Mouse (Mus musculus): ENCODE results near the gene Tmem186.

The Tmem186 gene

DNA sequence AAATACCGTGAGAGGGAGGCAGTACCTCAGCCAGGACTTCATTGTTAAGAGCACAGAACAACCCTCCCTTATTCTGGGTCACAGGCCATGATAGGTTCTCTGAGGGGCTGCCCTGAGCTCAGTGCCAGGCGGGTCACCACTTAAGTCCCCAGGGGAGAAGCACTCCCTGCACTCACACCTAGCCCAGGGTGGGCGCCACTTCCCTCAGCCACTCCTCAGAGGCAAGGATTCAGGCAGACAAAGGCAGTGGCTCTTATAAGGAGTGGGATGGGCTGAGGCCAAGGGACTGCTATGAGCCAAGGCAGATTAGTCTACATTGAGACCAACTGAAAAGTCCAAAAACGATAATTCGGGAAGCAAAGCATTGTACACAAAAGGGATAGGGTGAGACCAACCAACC is 27.9 kb upstream of the Tmem186 start:
- DNase-seq = no peak

- peak; percentile 44 for DNase-seq
These were observed 26.4 kb upstream of the Tmem186 start for GRCm38 (mm10) chr16:8663606-8664539.

- no peak for DNase-seq
These were observed 25.5 kb upstream of the Tmem186 start for GRCm38 (mm10) chr16:8663022-8663421.

DNA sequence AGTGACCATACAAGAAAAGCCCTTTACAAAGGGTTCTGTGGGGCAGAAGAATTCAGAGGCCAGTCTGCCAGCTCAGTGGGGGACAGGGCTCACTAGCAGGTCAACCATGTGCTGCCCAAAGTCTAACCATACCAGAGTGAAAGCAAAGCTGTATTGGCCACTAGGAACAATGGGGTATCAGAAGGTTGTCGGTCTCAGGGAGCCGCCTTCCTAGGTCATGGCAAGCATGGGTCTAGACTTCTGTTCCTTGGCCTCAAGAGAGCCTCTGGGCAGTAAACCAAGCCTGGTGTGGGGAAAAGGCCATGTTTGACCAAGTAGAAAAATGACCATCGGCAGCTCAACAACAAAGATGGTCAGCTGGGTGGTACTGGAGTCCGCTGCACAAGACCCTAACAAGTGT is 21.3 kb upstream of the Tmem186 start:
- no peak for DNase-seq

GRCm38 (mm10) chr16:8658349-8658748 is 20.8 kb upstream of the Tmem186 start:
- no peak for DNase-seq

GRCm38 (mm10) chr16:8656256-8656655 is 18.7 kb upstream of the Tmem186 start:
- no peak for DNase-seq

GRCm38 (mm10) chr16:8655599-8655998 is 18.1 kb upstream of the Tmem186 start:
- no peak for DNase-seq

DNA sequence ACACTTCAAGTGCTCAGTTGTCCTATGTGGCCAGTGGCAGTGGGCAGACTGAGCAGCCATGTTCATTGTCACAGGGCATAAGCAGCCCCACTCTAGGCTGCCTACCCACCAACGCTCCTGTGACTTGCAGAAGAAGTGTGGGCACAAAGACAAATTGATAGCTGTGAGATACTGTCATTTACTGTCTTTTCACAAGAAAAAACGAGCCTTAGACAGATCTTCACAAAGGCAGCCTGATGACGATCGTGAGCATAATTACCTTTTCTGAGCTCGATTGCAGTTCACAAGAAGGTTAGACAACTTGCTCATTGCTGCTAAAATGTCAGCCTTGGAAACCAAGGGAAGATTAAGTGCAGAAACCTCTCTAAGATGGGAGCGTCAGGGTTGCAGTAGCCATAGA is 17.6 kb upstream of the Tmem186 start:
- no peak for DNase-seq

DNA sequence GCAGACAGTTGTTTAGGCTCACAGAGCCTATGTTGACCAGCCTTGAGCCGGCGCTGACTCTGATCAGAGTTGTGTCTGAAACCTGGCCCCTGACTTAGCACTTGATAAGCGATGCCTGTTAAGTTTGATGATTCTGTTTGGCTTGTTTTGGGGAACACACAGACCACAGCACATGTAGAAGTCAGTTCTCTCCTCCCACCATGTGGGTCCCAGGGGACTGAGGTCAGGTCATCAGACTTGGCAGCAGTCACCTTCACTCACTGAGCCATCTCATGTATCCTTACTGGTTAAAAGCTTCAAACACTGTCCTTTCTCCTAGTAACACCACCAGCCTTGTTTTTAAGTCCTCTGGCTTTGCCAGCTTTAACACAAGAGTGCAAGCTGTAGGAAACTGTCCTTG is 12.5 kb upstream of the Tmem186 start:
- no peak for DNase-seq

DNA sequence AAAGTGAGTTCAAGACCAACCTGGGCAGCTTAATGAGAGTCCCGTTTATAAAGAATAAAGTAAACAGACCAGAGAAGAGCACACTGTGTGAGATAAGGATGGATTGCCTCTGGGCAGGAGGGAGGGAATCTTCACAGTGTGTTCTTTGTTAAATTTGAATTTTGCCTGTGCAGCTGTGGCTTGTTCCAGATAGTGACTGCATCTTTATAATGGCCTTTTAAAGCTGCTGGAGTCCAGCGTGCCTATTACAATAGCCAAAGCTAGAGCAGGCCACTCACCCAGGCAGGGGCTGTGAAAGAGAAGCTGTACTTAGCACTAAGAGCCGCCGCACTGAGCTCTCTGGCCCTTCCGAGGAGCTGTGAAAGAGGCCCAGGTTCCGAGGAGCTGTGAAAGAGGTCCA is 8.0 kb upstream of the Tmem186 start:
- DNase-seq = no peak

- DNase-seq = no peak
These were observed 6.3 kb upstream of the Tmem186 start for GRCm38 (mm10) chr16:8643855-8644254.

DNA sequence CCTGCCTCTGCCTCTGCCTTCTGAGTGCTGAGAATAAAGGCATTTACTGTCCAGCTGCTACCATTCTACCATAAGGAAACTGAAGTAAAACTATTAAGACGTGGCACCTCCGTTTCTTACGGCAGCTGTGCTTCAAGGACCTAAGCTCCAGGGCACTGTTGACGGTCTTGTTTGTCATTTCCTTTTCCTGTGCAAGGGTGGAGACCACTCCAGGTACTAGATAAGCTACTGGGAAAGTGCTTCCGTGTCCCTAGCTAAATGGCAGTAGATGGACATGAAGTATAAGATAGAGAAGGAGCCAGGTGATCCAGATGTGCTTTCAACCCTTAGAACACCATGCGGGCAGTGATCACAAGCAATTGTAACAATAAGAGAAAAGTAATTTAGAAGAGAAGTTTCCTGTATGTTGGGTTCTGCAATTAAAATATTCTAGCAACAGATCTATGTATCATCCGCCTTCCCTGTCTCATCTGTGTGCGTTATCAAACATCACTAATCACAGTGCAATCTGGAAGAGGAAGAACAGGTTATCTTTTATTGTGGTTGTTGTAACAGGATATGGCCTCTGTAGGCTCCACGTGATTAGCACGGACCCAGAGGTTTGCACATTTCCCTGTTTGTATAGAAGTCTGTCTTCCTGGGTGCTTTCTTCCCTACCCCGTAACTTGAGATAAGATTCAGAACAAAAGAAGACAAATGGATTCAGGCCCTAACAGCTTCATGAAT is 2.1 kb upstream of the Tmem186 start:
- DNase-seq = no peak

DNA sequence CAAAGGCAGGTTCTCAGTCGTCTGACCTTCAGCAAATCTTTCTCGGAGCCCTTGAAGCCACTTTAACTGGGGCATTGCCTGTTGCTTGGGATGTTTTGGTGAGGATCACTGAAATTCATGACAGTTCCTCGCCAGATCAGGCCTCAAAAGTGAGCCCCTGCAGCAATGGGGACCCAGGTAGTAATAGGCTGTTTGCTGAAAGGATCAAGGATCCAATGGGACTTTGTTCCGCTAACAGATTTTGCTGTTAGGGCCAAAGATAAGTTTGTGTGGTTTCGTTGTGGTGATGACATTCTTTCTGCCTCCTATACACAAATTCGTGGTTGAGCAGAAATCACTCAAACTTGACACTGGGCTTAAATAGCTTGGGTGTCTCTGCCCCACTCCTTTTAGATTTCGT is 619 bp upstream of the Tmem186 start:
- DNase-seq = no peak

DNA sequence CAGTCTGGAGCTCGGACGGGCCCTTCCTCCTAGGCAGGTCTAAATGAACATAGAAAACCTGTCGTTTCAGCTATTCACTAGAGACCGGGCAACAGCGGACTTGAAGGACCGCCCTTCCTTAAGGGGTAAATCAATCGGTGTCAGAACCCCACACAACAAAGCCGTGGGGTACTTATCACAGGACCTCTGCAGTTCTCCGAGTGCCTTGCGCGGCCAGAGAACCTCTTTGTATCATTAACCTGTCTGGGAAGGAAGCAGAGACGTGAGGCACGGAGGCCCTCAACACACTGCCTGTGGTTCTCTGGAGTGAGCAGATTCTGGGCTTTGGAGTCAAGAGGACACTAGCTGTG is 670 bp downstream of the Tmem186 start:
- no peak for DNase-seq

DNA sequence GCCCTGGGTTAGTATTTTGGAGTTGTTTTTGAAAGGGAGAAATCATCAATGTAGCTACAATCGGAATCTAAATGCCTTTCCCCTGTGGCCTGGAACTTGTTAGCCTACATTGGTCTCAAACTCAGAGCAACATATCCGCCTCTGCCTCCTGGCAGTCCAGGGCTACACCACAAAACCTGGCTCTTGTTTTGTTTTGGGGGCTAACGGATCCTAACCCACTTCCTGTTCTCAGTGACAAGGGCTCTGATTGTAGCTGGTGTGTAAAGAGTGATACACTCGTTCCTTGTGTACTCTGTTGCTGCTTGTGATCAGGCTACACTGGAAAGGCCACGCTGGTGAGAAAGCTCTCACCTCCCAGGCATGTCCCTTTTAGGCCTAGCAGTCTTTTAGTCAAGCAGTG is 6.1 kb downstream of the Tmem186 start:
- DNase-seq = no peak

GRCm38 (mm10) chr16:8630419-8630818 is 7.1 kb downstream of the Tmem186 start:
- no peak for DNase-seq

DNA sequence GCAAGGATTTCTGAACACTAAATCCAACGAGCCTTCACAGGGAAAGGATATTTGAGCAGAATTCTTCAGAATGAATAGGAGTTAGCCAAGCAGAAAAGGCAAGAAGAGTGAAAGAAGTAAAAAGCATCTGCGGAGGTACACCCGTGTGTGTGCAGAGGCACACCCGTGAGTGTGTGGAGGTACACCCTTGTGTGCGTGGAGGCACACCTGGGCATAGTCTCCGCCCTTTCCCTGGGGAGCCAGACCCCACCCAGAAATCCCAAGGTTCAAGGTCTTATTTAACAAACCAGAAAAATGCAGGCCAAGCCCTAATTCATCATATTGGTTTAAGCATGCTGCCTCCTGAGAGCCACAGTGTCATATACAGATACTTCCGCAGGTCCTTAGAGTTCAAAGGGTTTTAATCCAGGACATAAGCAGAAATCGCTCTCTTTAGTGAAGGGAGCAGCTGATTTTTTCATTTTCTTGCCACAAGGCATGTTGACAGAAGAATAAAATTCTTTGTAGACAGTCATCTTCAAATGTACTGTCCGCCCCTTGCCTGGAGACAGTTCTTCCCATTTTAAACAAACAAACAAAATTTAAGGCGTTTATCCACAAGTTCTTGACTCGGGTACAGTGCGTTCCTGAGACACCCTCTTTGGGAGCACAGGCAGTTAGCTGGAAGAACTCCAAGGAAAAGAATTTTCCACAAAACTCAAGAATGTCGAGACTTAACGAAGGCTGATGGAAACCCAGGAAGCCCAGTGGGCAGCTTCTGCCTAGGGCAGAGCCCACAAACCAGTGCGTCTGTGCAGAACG is 17.0 kb downstream of the Tmem186 start:
- DNase-seq = no peak

- no peak for DNase-seq
These were observed 17.7 kb downstream of the Tmem186 start for GRCm38 (mm10) chr16:8619659-8620314.

GRCm38 (mm10) chr16:8613447-8613846 is 24.1 kb downstream of the Tmem186 start:
- DNase-seq = no peak

DNA sequence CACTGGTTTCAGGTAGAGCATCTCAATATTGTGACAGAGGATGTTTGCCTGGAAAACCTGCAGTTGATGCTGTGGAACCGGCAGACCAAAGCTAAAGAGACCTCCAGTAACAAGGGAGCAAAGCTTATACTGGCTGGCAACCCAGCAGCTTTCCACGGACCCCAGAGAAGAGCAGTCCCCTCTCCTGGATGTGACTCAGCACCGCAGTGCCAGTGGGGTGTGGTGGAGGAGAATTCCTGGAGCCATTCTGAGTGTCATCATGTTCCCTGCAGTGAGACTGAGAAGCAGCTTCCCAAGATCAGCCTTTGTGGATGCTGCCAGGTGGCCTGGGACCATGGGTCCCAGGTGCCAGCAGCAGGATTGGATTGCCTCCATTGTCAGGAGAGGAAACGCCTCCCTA is 24.5 kb downstream of the Tmem186 start:
- DNase-seq = no peak

DNA sequence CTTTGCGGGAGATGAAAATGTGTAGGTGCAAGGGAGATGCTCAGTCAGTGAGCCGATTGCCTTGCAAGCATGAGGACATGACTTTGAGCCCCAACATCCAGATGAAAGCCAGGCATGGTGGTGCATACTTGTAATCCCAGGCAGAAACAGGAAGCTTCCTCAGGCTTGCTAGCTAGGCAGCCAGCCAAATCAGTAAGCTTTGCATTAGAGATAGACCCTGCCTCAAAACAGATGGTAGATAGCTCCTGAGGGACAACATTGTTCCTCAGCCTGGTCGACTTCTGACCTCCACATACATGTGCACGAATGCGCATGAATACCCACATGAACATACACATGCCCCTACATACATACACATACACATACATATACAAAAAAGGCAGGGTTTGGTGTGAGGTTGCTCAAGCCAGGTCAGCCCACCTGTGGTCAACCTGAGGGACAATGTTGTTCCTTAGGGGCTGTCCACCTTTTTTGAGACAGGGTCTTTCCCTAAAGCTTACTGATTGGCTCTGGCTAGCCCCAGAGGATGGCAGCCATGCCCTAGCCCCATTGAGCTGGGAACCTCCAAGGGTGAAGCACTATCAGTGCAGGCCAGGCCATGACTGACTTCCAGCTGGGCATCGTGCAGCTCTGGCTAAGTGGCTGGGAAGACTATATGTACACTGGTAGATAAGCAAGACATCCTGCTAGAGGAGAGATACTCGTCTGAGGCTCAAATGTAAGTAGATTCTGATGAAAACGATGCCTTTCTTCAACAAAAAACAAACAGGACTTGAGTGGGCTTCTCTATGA is 25.1 kb downstream of the Tmem186 start:
- no peak for DNase-seq

DNA sequence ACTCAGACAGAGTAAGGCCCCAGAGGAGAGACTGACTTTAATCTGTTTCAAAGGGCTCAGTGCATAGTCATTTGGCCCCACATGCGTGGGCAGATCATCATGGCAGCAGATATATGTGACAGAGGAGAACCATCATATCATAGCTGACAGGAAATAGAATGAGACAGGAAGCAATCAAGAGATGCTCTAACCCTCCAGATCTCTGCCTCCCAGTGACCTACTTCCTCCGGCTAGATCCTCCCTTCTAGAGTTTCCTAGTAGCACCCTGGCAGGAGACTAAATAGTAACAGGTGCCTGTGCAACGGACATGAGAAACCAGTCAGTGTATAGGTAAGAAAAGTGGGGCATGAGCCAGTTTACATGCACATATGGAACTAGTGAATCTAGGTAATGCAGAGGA is 27.1 kb downstream of the Tmem186 start:
- no peak for DNase-seq

Measured in right cerebral cortex, postnatal 4 days (tissue).